Mouse (Mus musculus) limb, embryonic 15.5 days (tissue): ENCODE measurements at regions not wholly inside any gene's neighbourhood (a gene's known extent, or its start where the extent isn't known, plus 50 kb on each side); places are given as distances from the start of the nearest gene placed in this dataset.

Experiments used
- ATAC-seq: fragments of 200-750 bp; cut with Nextera tagmentation; 2 replicates; pipeline ENCODE4 v1.8.0; 2017; ENCODE audit warnings: low read depth, moderate TSS enrichment; ENCODE audit not compliant: insufficient number of reproducible peaks, low FRiP score, low TSS enrichment
- H3K27ac ChIP-seq: fragments of 300-500 bp; sonication (generic); 2 replicates; pipeline ENCODE4 v1.5.1; 2015; ENCODE audit warnings: moderate library complexity, mild to moderate bottlenecking, inconsistent platforms
- H3K27me3 ChIP-seq: fragments of 300-500 bp; sonication (generic); 2 replicates; pipeline ENCODE4 v1.6.1; 2015; ENCODE audit warnings: inconsistent platforms
- H3K36me3 ChIP-seq: fragments of 300-500 bp; sonication (generic); 2 replicates; pipeline ENCODE4 v1.6.1; 2015; ENCODE audit warnings: inconsistent platforms
- H3K4me1 ChIP-seq: fragments of 300-500 bp; sonication (generic); 2 replicates; pipeline ENCODE4 v1.6.1; 2015; ENCODE audit warnings: inconsistent platforms
- H3K4me2 ChIP-seq: fragments of 300-500 bp; sonication (generic); 2 replicates; pipeline ENCODE4 v1.6.1; 2015; ENCODE audit warnings: mild to moderate bottlenecking, inconsistent platforms
- H3K4me3 ChIP-seq: fragments of 300-500 bp; sonication (generic); 2 replicates; pipeline ENCODE4 v1.5.1; 2015; ENCODE audit warnings: mild to moderate bottlenecking, inconsistent platforms
- H3K9ac ChIP-seq: fragments of 300-500 bp; sonication (generic); 2 replicates; pipeline ENCODE4 v1.6.1; 2015; ENCODE audit warnings: inconsistent platforms
- H3K9me3 ChIP-seq: fragments of 300-500 bp; sonication (generic); 2 replicates; pipeline ENCODE4 v1.6.1; 2016; ENCODE audit warnings: inconsistent platforms
- WGBS: fragments of 180-500 bp; shearing (Covaris S2); methylation state at CpG from one replicate; pipeline ENCODE4 v1.1.7; 2015; 5-methylcytosine and 5-hydroxymethylcytosine counted together

DNA sequence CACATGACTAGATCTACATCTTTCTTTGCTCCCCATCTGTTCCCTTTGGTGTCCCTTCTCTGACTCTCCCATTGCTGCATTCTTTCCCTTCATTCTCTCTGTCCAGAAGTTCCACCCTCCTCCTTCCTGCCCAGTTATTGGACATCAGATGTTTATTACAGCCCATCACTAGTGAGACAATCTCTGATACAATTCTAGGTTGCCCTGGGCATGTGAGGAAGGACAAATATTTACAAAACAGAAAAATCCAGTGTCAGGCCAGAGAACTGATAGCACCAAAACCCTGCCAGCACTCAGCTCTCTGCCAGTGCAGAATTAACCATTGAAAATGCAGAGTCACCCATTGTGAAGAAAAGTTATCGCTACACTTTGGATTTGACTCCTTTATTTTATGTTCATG, 87.9 kb upstream of the Lpp start:
- Histone ChIP-seq H3K36me3 (no peaks in the 10 kb centered on the region), H3K4me1 (no peaks in the 10 kb centered on the region), H3K27me3 (no peaks in the 10 kb centered on the region), H3K9me3 (no peaks in the 10 kb centered on the region), H3K4me3 (no peak overlapping the region), H3K4me2 (no peak overlapping the region), H3K9ac (no peak overlapping the region), H3K27ac (no peak overlapping the region)
- WGBS = 91% methylated on average over 1 of the region's 1 CpGs
- no peak for ATAC-seq

DNA sequence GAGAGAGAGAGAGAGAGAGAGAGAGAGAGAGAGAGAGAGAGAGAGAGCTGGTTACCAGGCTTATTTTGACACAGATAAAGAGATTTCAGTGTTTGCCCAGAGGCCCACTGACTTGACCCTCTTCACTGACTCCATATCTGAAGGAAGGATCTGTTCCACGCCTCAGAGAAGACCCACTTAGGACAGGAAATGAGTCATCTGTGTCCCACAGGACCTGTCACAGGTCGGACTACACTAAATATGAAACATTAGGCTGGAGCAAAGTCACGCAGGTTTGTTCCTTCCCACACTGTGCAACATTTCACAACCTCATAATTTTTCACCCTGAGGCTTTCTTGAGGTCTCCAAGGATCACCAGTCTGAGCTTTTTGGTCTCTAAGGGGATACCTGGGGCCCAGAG, 96.5 kb upstream of the Lpp start:
- H3K36me3 ChIP-seq = no peaks in the 10 kb centered on the region
- H3K4me3 ChIP-seq = no peak overlapping the region
- no peak overlapping the region for H3K9ac ChIP-seq
- H3K4me1 ChIP-seq = no peaks in the 10 kb centered on the region
- no peak overlapping the region for H3K4me2 ChIP-seq
- H3K27me3 ChIP-seq = no peaks in the 10 kb centered on the region
- H3K9me3 ChIP-seq = no peaks in the 10 kb centered on the region
- ATAC-seq = no peak
- H3K27ac ChIP-seq = no peak overlapping the region
- 36% methylated on average over 3 of the region's 3 CpGs for WGBS

DNA sequence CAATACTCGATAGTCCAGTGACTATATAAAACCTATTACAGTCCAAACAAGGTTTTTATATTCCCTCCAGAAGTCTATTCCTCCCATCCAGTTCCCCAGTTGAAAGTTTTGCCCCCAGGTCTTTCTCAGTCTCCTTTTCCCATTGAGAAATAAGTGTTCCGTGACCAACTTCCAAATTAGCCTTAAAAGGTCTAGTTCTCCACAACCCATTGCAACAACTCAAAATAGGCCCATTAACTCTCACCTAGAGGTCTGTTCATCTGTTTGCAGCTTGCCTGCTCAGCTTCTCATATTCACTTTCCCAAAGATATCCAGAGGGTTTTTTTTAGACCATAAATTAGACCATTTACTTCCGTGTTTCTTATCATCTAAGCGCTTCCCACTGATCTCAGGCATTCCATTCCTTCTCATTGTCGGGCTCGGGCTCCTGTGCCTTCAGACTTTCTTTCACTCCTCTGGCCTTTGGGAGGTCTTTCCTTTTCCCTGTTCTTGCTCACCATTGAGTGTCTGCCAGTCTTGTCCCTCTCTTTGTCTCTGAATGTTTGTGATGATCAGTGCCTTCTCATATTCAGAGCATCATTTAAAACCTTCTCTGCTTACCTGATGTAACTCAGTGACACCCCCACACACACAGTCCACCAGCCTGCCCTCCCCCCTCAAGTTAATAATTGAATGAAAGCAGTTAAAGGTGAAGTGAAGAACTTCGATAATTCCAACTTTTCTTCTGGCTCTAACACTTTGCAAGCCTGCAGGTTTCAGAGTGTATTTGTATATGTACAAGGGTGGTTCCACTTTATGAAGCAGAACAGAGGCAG, 97.5 kb upstream of the Lpp start:
- H3K27me3 ChIP-seq = no peaks in the 10 kb centered on the region
- WGBS = 73% methylated on average over 7 of the region's 7 CpGs
- H3K36me3 ChIP-seq = no peaks in the 10 kb centered on the region
- ATAC-seq = no peak
- no peak overlapping the region for H3K27ac ChIP-seq
- H3K4me3 ChIP-seq = no peak overlapping the region
- no peak overlapping the region for H3K9ac ChIP-seq
- H3K4me2 ChIP-seq = no peak overlapping the region
- H3K4me1 ChIP-seq = no peaks in the 10 kb centered on the region
- H3K9me3 ChIP-seq = no peaks in the 10 kb centered on the region

- Histone ChIP-seq H3K4me1 (peaks cover 14% of the 10 kb centered on the region), H3K9me3 (no peaks in the 10 kb centered on the region), H3K36me3 (no peaks in the 10 kb centered on the region), H3K4me2 (no peak overlapping the region), H3K9ac (no peak overlapping the region), H3K27ac (no peak overlapping the region), H3K27me3 (no peaks in the 10 kb centered on the region), H3K4me3 (no peak overlapping the region)
- 48% methylated on average over 3 of the region's 3 CpGs for WGBS
- no peak for ATAC-seq
These were observed 109.1 kb upstream of the Lpp start for GRCm38 (mm10) chr16:24284215-24284614.

- H3K4me3 ChIP-seq = no peak overlapping the region
- H3K9me3 ChIP-seq = no peaks in the 10 kb centered on the region
- peaks cover 14% of the 10 kb centered on the region for H3K4me1 ChIP-seq
- H3K4me2 ChIP-seq = no peak overlapping the region
- ATAC-seq = peak; percentile 96
- H3K27ac ChIP-seq = peak overlapping the region; percentile 73
- H3K9ac ChIP-seq = no peak overlapping the region
- 10% methylated on average over 6 of the region's 6 CpGs for WGBS
- H3K27me3 ChIP-seq = no peaks in the 10 kb centered on the region
- no peaks in the 10 kb centered on the region for H3K36me3 ChIP-seq
These were observed 111.1 kb upstream of the Lpp start for GRCm38 (mm10) chr16:24282194-24282683.

- no peaks in the 10 kb centered on the region for H3K36me3 ChIP-seq
- H3K4me2 ChIP-seq = no peak overlapping the region
- H3K27ac ChIP-seq = peak overlapping the region; percentile 73
- WGBS = 69% methylated on average over 5 of the region's 5 CpGs
- ATAC-seq = no peak
- no peaks in the 10 kb centered on the region for H3K9me3 ChIP-seq
- no peaks in the 10 kb centered on the region for H3K27me3 ChIP-seq
- H3K4me3 ChIP-seq = no peak overlapping the region
- H3K4me1 ChIP-seq = peaks cover 14% of the 10 kb centered on the region
- H3K9ac ChIP-seq = no peak overlapping the region
These were observed 111.7 kb upstream of the Lpp start for GRCm38 (mm10) chr16:24281561-24281960.

DNA sequence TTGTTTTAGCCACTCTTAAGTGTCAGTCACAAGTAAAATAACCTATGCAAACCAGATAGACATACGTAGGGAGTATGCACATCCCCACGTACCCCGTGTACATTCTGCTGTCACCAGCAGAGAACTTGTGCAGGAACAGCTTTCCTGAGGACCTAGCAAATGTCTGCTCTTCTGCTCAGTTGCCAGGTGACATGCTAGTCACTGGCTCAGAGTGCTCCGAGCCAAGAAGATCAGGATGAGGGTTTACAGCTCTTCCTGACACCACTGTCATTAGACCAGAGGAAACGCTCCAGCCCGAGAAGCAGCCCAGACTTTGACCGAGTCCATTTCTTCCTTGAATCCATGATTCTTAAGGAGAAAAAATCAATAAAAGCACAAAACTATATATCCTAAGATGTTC, 115.5 kb upstream of the Lpp start:
- Histone ChIP-seq H3K36me3 (no peaks in the 10 kb centered on the region), H3K9ac (no peak overlapping the region), H3K9me3 (no peaks in the 10 kb centered on the region), H3K27me3 (no peaks in the 10 kb centered on the region), H3K4me1 (peaks cover 11% of the 10 kb centered on the region), H3K4me3 (no peak overlapping the region), H3K4me2 (no peak overlapping the region), H3K27ac (no peak overlapping the region)
- 70% methylated on average over 7 of the region's 7 CpGs for WGBS
- ATAC-seq = no peak

GRCm38 (mm10) chr16:24262701-24263100, 130.6 kb upstream of the Lpp start:
- no peaks in the 10 kb centered on the region for H3K27me3 ChIP-seq
- ATAC-seq = no peak
- WGBS = 93% methylated on average over 6 of the region's 6 CpGs
- H3K9me3 ChIP-seq = no peaks in the 10 kb centered on the region
- H3K27ac ChIP-seq = no peak overlapping the region
- no peaks in the 10 kb centered on the region for H3K36me3 ChIP-seq
- H3K9ac ChIP-seq = no peak overlapping the region
- H3K4me3 ChIP-seq = no peak overlapping the region
- no peaks in the 10 kb centered on the region for H3K4me1 ChIP-seq
- no peak overlapping the region for H3K4me2 ChIP-seq

DNA sequence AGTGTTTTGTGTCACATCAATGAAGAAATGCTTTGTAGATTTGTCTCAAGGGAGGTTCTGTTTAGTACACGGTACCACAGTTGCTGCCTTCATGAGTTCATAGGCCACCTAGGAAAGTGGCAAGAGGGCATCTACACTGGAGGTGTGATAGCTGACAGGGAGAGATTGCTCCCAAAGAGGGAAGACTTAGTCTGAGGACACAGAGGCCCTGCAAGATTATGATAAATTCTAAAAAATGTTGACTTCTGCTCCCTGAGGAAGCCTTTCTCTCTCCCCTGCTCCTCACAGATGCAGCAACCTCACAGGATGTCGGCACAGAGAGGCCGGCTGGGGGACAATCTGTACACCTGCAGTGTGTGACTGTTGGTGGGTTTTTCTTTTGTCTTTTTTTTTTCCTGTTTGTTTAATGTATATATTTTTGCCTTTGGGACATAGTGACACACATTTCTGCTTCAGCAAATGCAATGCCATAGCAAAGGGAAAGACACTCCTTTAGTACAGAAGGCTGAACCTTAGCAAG, 133.5 kb upstream of the Lpp start:
- Histone ChIP-seq H3K9me3 (no peaks in the 10 kb centered on the region), H3K4me2 (no peak overlapping the region), H3K27me3 (no peaks in the 10 kb centered on the region), H3K36me3 (no peaks in the 10 kb centered on the region), H3K4me3 (no peak overlapping the region), H3K27ac (no peak overlapping the region), H3K9ac (no peak overlapping the region), H3K4me1 (no peaks in the 10 kb centered on the region)
- no peak for ATAC-seq
- 85% methylated on average over 3 of the region's 3 CpGs for WGBS

DNA sequence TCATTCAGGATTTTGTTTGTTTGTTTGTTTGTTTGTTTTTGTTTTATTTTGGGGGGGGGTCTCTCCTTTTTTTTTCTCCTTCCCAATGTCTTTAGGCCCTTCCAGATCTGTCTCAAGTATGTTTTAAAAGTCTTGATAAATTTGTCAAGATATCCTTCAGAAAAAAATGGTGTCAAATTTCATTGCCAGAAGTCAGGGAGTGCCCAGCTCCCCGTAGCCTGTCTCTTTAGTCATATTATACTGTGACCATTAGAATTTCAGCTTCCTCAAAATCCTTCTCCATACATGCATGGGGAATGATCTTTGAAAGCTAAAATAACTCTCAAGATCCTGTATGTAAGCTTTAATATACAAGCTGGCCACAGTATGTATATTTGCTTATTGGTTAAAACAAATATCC, 134.3 kb upstream of the Lpp start:
- Histone ChIP-seq H3K9me3 (no peaks in the 10 kb centered on the region), H3K4me3 (no peak overlapping the region), H3K4me2 (no peak overlapping the region), H3K36me3 (no peaks in the 10 kb centered on the region), H3K4me1 (no peaks in the 10 kb centered on the region), H3K9ac (no peak overlapping the region), H3K27me3 (no peaks in the 10 kb centered on the region), H3K27ac (no peak overlapping the region)
- 19% methylated on average over 1 of the region's 1 CpGs for WGBS
- ATAC-seq = no peak

DNA sequence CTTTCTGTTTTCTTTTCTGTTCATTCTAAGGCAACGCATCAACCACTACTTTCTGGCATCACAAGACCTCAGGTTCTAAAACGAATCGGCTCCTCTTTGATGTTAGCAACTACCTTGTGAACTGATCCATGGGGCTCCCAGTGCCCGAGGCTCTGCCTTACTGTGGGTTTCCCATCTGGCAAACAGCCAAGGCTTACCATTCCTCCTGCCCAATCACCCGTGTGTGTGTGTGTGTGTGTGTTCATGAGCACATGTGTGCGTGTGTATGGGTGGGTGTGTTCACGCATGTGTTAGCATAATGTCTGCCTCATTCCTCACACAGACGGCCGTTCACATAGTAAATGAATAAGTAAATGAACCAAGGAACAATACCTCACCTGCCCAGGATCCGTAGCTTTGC, 138.3 kb upstream of the Lpp start:
- Histone ChIP-seq H3K4me1 (no peaks in the 10 kb centered on the region), H3K27me3 (no peaks in the 10 kb centered on the region), H3K4me3 (no peak overlapping the region), H3K9me3 (no peaks in the 10 kb centered on the region), H3K9ac (no peak overlapping the region), H3K36me3 (no peaks in the 10 kb centered on the region), H3K4me2 (no peak overlapping the region), H3K27ac (no peak overlapping the region)
- ATAC-seq = no peak
- 41% methylated on average over 10 of the region's 10 CpGs for WGBS

DNA sequence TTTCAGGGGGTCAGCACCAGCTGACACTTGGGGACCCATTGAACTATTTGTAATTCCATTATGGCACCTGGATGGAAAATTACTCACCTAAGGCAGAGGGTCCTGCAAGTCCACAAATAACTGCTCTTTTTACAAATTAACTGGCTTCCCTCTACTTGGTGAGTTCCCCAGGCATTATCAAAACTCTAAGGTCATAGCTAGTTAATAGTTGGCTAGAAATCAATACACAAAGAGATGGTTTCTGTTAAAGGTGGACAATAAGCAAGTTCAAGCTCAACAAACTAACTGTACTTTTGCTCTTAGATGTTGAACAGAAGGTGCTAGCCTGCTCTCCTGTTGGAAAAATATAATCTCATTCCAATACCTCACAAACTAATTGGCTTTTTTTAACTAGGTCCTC, 138.7 kb upstream of the Lpp start:
- H3K27me3 ChIP-seq = no peaks in the 10 kb centered on the region
- no peak overlapping the region for H3K4me2 ChIP-seq
- no peak for ATAC-seq
- no peak overlapping the region for H3K27ac ChIP-seq
- no peaks in the 10 kb centered on the region for H3K4me1 ChIP-seq
- no peak overlapping the region for H3K4me3 ChIP-seq
- no peak overlapping the region for H3K9ac ChIP-seq
- H3K36me3 ChIP-seq = no peaks in the 10 kb centered on the region
- H3K9me3 ChIP-seq = no peaks in the 10 kb centered on the region
